ENCODE assay signal across 8 mouse cellular contexts in the genomic region with DNA sequence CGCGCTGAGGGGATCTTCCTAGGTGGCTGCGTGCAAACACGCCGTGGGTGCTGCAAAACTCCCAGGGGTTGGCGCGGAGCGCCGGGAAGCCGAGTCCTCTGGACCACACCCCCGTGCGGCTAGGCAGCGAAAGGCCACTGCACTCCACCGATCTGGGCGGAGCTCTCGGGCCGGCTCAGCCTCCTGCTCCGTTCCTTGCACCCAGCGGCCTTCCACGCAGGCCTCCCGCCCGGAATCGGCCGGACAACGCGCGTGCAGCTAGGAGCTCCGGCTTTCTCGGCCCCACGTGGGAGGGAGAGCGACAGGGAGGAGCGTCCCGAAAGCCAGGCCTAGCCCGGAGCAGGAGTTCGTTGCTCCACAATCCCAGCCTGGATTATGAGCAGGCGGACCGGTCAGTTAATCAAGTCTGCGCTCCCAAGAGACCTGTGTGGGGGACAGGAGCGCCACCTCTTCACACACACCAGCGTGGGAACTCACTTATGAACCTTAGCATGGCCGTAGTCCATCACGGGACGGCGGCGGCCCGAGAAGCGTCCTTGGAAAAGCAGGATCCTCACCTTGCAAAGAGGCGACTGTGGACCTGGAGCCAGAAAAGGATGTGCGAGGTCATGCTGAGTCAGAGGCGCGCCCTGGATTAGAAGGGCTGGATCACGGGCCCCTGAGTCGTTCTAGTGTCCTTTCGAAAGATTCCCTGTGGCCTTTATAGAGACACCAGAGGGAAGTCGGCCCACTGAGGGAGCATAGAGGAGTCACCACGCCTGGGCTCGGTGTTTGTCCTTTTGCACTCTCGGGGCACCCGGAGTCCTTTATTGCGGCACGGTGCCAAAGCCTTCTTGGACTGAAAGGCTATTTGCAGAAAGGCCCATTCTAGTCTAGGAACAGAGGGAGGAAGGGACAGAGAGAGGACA. TPM values are rescaled to one million over a fixed set of nuclear protein-coding genes. Genes with fewer than 3 reads are reported as not detected.
DNase-seq lines count a peak whose midpoint lies in the region; ATAC-seq and TF ChIP-seq lines count a peak whose summit lies in the region.

Gene Slc22a4, minus strand, starts transcription at position 47 of the 908 bp plus-strand sequence.

- peak within 1 kb of the TSS; percentile 100 for H3K4me2 ChIP-seq in forebrain, embryonic 16.5 days (ENCODE audit: low read length)
- H3K4me2 ChIP-seq in lung, embryonic 14.5 days, result peak within 1 kb of the TSS; percentile 95
- peak within 1 kb of the TSS; percentile 97 for H3K4me2 ChIP-seq in neural tube, embryonic 15.5 days

- peak; percentile 93 for DNase-seq in MN1 (ENCODE audit: low spot score)
- peak; percentile 91 to 92 for DNase-seq in cerebellum, adult 2 months
- peak; percentile 62 for DNase-seq in heart, postnatal 25 days (ENCODE audit: low spot score)
- peak; percentile 56 to 58 for DNase-seq in layer of hippocampus, adult 2 months (ENCODE audit: low spot score in 2 of 2)
- DNase-seq in lung, embryonic 14.5 days, result peak; percentile 85
- peak; percentile 73 for DNase-seq in testis, postnatal 14 days (ENCODE audit: low spot score)

- no peaks in the 10 kb centered on the region for H3K9me3 ChIP-seq in forebrain, embryonic 16.5 days (ENCODE audit: control insufficient read depth, low read length)
- no peaks in the 10 kb centered on the region for H3K9me3 ChIP-seq in lung, embryonic 14.5 days (ENCODE audit: low read depth, low read length)
- H3K9me3 ChIP-seq in neural tube, embryonic 15.5 days (replicated peaks), result no peaks in the 10 kb centered on the region

- peak within 1 kb of the TSS; percentile 86 for H3K4me3 ChIP-seq in cerebellum, adult 2 months (replicated peaks; ENCODE audit: insufficient read depth, low read depth, low read length)
- peak within 1 kb of the TSS; percentile 67 for H3K4me3 ChIP-seq in forebrain, embryonic 16.5 days (replicated peaks; ENCODE audit: low read length)
- H3K4me3 ChIP-seq in layer of hippocampus, adult 2 months, result peak within 1 kb of the TSS; percentile 65
- peak within 1 kb of the TSS; percentile 44 for H3K4me3 ChIP-seq in lung, embryonic 14.5 days (ENCODE audit: low read depth, low read length)
- peak within 1 kb of the TSS; percentile 58 for H3K4me3 ChIP-seq in neural tube, embryonic 15.5 days (replicated peaks)

- no peaks in the 10 kb centered on the region for H3K27me3 ChIP-seq in cerebellum, adult 2 months (ENCODE audit: control insufficient read depth, insufficient read depth, low read length)
- peaks cover 9% of the 10 kb centered on the region for H3K27me3 ChIP-seq in forebrain, embryonic 16.5 days (replicated peaks; ENCODE audit: control insufficient read depth, insufficient read depth, low read length)
- H3K27me3 ChIP-seq in lung, embryonic 14.5 days (ENCODE audit: insufficient read depth, low read length), result peaks cover 11% of the 10 kb centered on the region
- peaks cover 13% of the 10 kb centered on the region for H3K27me3 ChIP-seq in neural tube, embryonic 15.5 days (replicated peaks)

- peak within 1 kb of the TSS; percentile 86 for H3K9ac ChIP-seq in forebrain, embryonic 16.5 days (replicated peaks; ENCODE audit: low read depth, low read length)
- peak within 1 kb of the TSS; percentile 63 for H3K9ac ChIP-seq in lung, embryonic 14.5 days
- H3K9ac ChIP-seq in neural tube, embryonic 15.5 days (replicated peaks), result peak within 1 kb of the TSS; percentile 62

- WGBS in cerebellum, adult 2 months, result under 1% methylated on average over 61 of the region's 61 CpGs
- WGBS in forebrain, embryonic 16.5 days, result 3% methylated on average over 61 of the region's 61 CpGs
- WGBS in lung, embryonic 14.5 days, result 3% methylated on average over 60 of the region's 61 CpGs
- WGBS in neural tube, embryonic 15.5 days, result 2% methylated on average over 60 of the region's 61 CpGs

- peak; percentile 89 for ATAC-seq in forebrain, embryonic 16.5 days
- peak; percentile 91 for ATAC-seq in lung, embryonic 14.5 days (ENCODE audit: insufficient read depth)
- ATAC-seq in neural tube, embryonic 15.5 days (ENCODE audit: low FRiP score), result peak; percentile 84

- peaks cover 24% of the 10 kb centered on the region; the same call in 1 of the 2 replicates for H3K4me1 ChIP-seq in cerebellum, adult 2 months (ENCODE audit: control insufficient read depth, insufficient read depth, low read length)
- H3K4me1 ChIP-seq in forebrain, embryonic 16.5 days (replicated peaks; ENCODE audit: control insufficient read depth, insufficient read depth, low read length), result peaks cover 13% of the 10 kb centered on the region
- 0 out of 2 replicates have a peak, but pooled peaks cover 3% of the 10 kb centered on the region for H3K4me1 ChIP-seq in lung, embryonic 14.5 days (ENCODE audit: insufficient read depth)
- H3K4me1 ChIP-seq in neural tube, embryonic 15.5 days, result peaks cover 27% of the 10 kb centered on the region

- peak within 1 kb of the TSS; percentile 88 for H3K27ac ChIP-seq in cerebellum, adult 2 months (ENCODE audit: insufficient read depth, low read length)
- no peak within 1 kb of the TSS for H3K27ac ChIP-seq in forebrain, embryonic 16.5 days (ENCODE audit: low read length)
- H3K27ac ChIP-seq in layer of hippocampus, adult 2 months, result peak within 1 kb of the TSS; percentile 49
- no peak within 1 kb of the TSS; the same call in 1 of the 2 replicates for H3K27ac ChIP-seq in lung, embryonic 14.5 days (ENCODE audit: low read depth)
- peak within 1 kb of the TSS; percentile 67 for H3K27ac ChIP-seq in neural tube, embryonic 15.5 days (replicated peaks)

- intact Hi-C loops in heart, postnatal 25 days (cut with DNase I), result loop anchor here (2.0 kb wide), 2 partner anchors 21 to 37 kb away; no protein-coding TSS in a partner anchor

- peak; percentile 53; the same call in 1 of the 2 replicates for TF ChIP-seq POLR2A in cerebellum, adult 2 months (IDR thresholded peaks at IDR 0.05; ENCODE audit: borderline replicate concordance, insufficient read depth, low read length)

- no peaks in the 10 kb centered on the region for H3K36me3 ChIP-seq in forebrain, embryonic 16.5 days (ENCODE audit: control insufficient read depth, insufficient read depth)
- no peaks in the 10 kb centered on the region for H3K36me3 ChIP-seq in lung, embryonic 14.5 days (ENCODE audit: insufficient read depth)
- H3K36me3 ChIP-seq in neural tube, embryonic 15.5 days, result no peaks in the 10 kb centered on the region

- TF ChIP-seq CTCF in cerebellum, adult 2 months (IDR thresholded peaks at IDR 0.05; ENCODE audit: borderline replicate concordance, insufficient read depth, low read depth, low read length), result peak; percentile 37
- TF ChIP-seq CTCF in layer of hippocampus, adult 2 months (conservative IDR thresholded peaks at IDR 0.05), result peak; percentile 62
- TF ChIP-seq CTCF in lung, embryonic 14.5 days (IDR thresholded peaks at IDR 0.05; ENCODE audit: low read depth), result peak; percentile 48

RNA-seq across cellular contexts. Expression of gene Slc22a4, which starts in this region (rescaled TPM):
- 53.6 and 61.9 TPM in 2 replicates for polyA plus RNA-seq in cerebellum, adult 2 months (2012; rRNA removed)
- polyA plus RNA-seq in forebrain, embryonic 16.5 days (2015; fragmentation: Nextera tagmentation; extraction: Ambion mirVana), result 0.87 and 2.2 TPM in 2 replicates
- total RNA-seq in heart, postnatal 25 days (2021), result 1 to 10 TPM; 5.0 to 5.7 TPM
- total RNA-seq in layer of hippocampus, adult 2 months (2021), result 1 to 10 TPM; 5.9 to 6.9 TPM
- 0.38 and 0.45 TPM in 2 replicates for polyA plus RNA-seq in lung, embryonic 14.5 days (2014; fragmentation: Nextera tagmentation; extraction: Ambion mirVana)
- polyA plus RNA-seq in neural tube, embryonic 15.5 days (2015; fragmentation: Nextera tagmentation; extraction: Ambion mirVana), result 5.9 TPM in 2 replicates

Comparison
In these comparisons a context has a peak if more than half of its experiments do, and no peak if none do; other contexts are left out.
1. Peak in DNase-seq, ATAC-seq, H3K4me3 ChIP-seq, H3K9ac ChIP-seq and H3K4me2 ChIP-seq in lung, embryonic 14.5 days; RNA of the gene not detected or under 1 TPM.
2. H3K27ac ChIP-seq: peak in cerebellum, adult 2 months (single experiment), layer of hippocampus, adult 2 months (single experiment) and neural tube, embryonic 15.5 days (single experiment); none in forebrain, embryonic 16.5 days (single experiment) and lung, embryonic 14.5 days (single experiment).
3. Peak in every context shown above with its lines, with median percentiles within 50 percentile points of each other: DNase-seq, H3K4me3 ChIP-seq, CTCF ChIP-seq, ATAC-seq, H3K4me2 ChIP-seq and H3K9ac ChIP-seq.